Mouse (Mus musculus) megakaryocyte, embryonic 14.5 days (primary cell): ENCODE data around the gene Wdr37. TPM values are rescaled to one million over a fixed set of nuclear protein-coding genes. Genes with fewer than 3 reads are reported as not detected.
"Not testable (repeated sequence)": the region's sequence is repeated elsewhere in the genome, so short reads cannot be mapped to it uniquely, and the experiment has no call there.

Experiments used
- H3K27me3 ChIP-seq: replicated peaks from 2 replicates; pipeline ENCODE3; 2012; ENCODE audit warnings: inconsistent platforms
- H3K36me3 ChIP-seq: replicated peaks from 2 replicates; pipeline ENCODE3; 2012; ENCODE audit warnings: low read length, inconsistent platforms, mixed read lengths
- H3K4me1 ChIP-seq: 2 replicates; pipeline ENCODE4 v1.6.1; 2012; ENCODE audit warnings: inconsistent platforms
- H3K4me3 ChIP-seq: replicated peaks from 2 replicates; pipeline ENCODE3; 2012; ENCODE audit warnings: moderate library complexity, mild to moderate bottlenecking, inconsistent platforms
- H3K9me3 ChIP-seq: 2 replicates; pipeline ENCODE4 v1.6.1; 2012; ENCODE audit warnings: inconsistent platforms
- FLI1 ChIP-seq: IDR thresholded peaks from 2 replicates; pipeline ENCODE4 v1.6.1; 2012; ENCODE audit warnings: low read length, inconsistent platforms, mixed read lengths
- GATA1 ChIP-seq: IDR thresholded peaks from 3 replicates; pipeline ENCODE4 v1.6.1; 2012; ENCODE audit warnings: mixed read lengths, low read length, inconsistent platforms, borderline replicate concordance
- polyA plus RNA-seq: library from polyadenylated mRNA; stranded (reverse); fragments of >175 nt; gene quantifications from 2 replicates; pipeline ENCODE4 v1.2.3, GENCODE M21; 2012; ENCODE audit warnings: low replicate concordance; ENCODE audit not compliant: insufficient read depth

Gene Wdr37
- 2.1 and 4.7 TPM in 2 replicates for polyA plus RNA-seq

GRCm38 (mm10) chr13:8871314-8871962, at the start of gene Wdr37:
Gene Wdr37 (minus strand): TSS chr13:8871909.
- peak within 1 kb of the TSS; percentile 97 for H3K4me3 ChIP-seq
- TF ChIP-seq GATA1 (no peak), FLI1 (no peak)
- peaks cover 38% of the 10 kb centered on the region for H3K4me1 ChIP-seq
- no peaks in the 10 kb centered on the region for H3K27me3 ChIP-seq
- no peaks in the 10 kb centered on the region for H3K9me3 ChIP-seq
- peaks cover 15% of the 10 kb centered on the region for H3K36me3 ChIP-seq

GRCm38 (mm10) chr13:8913890-8914289, 42.2 kb upstream of the Wdr37 start:
- H3K9me3 ChIP-seq, H3K4me3 ChIP-seq, H3K36me3 ChIP-seq, H3K4me1 ChIP-seq, H3K27me3 ChIP-seq: not testable (repeated sequence)

DNA sequence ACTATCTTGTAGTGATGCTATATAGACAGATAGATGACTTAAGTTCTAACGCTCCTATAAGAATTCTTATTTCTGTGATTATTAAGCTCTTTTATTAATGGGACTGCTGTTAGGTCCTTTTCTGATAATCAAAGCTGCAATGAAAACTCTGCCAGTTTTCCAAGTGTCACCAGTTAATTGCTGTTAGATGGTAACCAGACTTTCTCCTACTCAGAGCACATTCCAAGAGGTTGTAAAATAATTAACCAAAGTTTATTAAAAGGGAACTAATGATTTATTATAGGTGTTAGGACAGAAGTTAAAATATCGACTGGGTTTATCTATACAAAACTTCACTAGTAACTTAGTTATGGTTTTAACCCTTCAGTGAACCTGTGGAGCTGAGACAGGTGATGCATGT, 34.3 kb upstream of the Wdr37 start:
- peaks cover 13% of the 10 kb centered on the region for H3K4me1 ChIP-seq
- H3K36me3 ChIP-seq = peaks cover 15% of the 10 kb centered on the region
- not testable (repeated sequence) for H3K27me3 ChIP-seq, H3K4me3 ChIP-seq
- H3K9me3 ChIP-seq = peaks cover 39% of the 10 kb centered on the region

DNA sequence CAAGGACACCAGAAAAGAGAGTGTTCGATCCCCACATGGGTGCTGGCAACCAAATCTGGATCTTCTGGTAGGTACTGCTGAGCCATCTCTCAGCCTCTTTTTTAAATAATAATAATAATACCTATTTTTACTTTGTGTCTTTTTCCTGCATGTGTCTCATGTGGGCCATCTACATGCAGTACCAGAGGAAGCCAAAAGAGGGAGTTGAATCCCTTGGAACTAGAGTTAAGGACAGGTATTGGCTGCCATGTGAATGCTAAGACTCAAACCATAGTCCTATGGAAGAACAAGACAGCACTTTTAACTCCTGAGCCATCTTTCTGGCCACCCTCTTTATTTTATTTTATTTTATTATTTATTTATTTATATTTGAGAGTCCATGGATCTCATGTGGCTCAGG, 16.9 kb upstream of the Wdr37 start:
- TF ChIP-seq FLI1 = no peak
- TF ChIP-seq GATA1 = no peak
- peak overlapping the region; percentile 81 for H3K4me3 ChIP-seq
- H3K27me3 ChIP-seq = no peaks in the 10 kb centered on the region
- peaks cover 38% of the 10 kb centered on the region for H3K4me1 ChIP-seq
- H3K9me3 ChIP-seq = no peaks in the 10 kb centered on the region
- H3K36me3 ChIP-seq = peaks cover 41% of the 10 kb centered on the region

GRCm38 (mm10) chr13:8886185-8886560, 14.5 kb upstream of the Wdr37 start:
- TF ChIP-seq FLI1 = no peak
- TF ChIP-seq GATA1 = no peak
- no peaks in the 10 kb centered on the region for H3K27me3 ChIP-seq
- H3K4me3 ChIP-seq = peak overlapping the region; percentile 99
- H3K9me3 ChIP-seq = no peaks in the 10 kb centered on the region
- peaks cover 31% of the 10 kb centered on the region for H3K36me3 ChIP-seq
- peaks cover 45% of the 10 kb centered on the region for H3K4me1 ChIP-seq

GRCm38 (mm10) chr13:8885445-8886184, 13.9 kb upstream of the Wdr37 start, which contains the start of gene Idi1:
Gene Idi1 (plus strand): TSS chr13:8885501.
- no peaks in the 10 kb centered on the region for H3K27me3 ChIP-seq
- peaks cover 45% of the 10 kb centered on the region for H3K4me1 ChIP-seq
- TF ChIP-seq FLI1 = no peak
- TF ChIP-seq GATA1 = no peak
- H3K4me3 ChIP-seq = peak within 1 kb of the TSS; percentile 99
- no peaks in the 10 kb centered on the region for H3K9me3 ChIP-seq
- peaks cover 31% of the 10 kb centered on the region for H3K36me3 ChIP-seq

DNA sequence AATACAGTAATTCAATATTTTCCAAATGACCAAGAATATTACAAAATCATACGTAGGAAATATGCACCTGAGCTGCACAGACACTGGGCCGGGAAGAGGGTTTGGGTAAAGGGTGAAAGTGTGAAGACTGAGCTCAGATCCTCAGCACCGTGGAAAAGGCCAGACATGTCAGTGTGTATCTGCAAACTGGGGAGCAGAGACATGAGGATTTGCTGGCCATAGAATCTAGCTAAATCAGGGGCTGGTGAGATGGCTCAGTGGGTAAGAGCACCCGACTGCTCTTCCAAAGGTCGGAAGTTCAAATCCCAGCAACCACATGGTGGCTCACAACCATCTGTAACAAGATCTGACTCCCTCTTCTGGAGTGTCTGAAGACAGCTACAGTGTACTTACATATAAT, 12.2 kb upstream of the Wdr37 start:
- H3K4me3 ChIP-seq = peak overlapping the region; percentile 28
- H3K27me3 ChIP-seq, H3K9me3 ChIP-seq: not testable (repeated sequence)
- H3K4me1 ChIP-seq = peaks cover 32% of the 10 kb centered on the region
- H3K36me3 ChIP-seq = peaks cover 17% of the 10 kb centered on the region

DNA sequence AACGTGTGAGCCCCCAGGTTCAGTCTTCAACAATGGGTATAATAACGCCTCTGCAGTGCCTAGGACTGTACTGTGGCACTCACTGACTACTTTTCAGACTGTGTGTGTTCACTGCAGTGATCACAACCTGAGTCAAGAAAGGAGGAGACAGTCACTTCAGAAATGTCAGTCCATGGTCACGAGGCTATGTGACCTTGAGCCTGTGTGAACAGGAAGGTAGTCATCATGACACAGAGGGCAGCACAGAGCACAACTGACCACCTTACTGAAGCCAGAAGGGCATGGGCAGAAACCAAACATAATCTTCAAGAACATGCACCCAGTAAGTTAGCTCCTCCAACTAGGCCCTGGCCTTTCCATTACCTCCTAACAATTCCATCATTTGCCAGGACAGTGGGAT, 9.9 kb upstream of the Wdr37 start:
- H3K9me3 ChIP-seq = no peaks in the 10 kb centered on the region
- TF ChIP-seq FLI1 = no peak
- no peak for TF ChIP-seq GATA1
- peak overlapping the region; percentile 59 for H3K4me3 ChIP-seq
- H3K27me3 ChIP-seq = no peaks in the 10 kb centered on the region
- H3K36me3 ChIP-seq = peaks cover 2% of the 10 kb centered on the region
- H3K4me1 ChIP-seq = peaks cover 15% of the 10 kb centered on the region

GRCm38 (mm10) chr13:8873776-8874175, 2.1 kb upstream of the Wdr37 start:
- Histone ChIP-seq H3K9me3 (no peaks in the 10 kb centered on the region), H3K4me1 (peaks cover 22% of the 10 kb centered on the region), H3K27me3 (no peaks in the 10 kb centered on the region), H3K4me3 (no peak overlapping the region), H3K36me3 (no peaks in the 10 kb centered on the region)
- TF ChIP-seq GATA1 (no peak), FLI1 (no peak)

GRCm38 (mm10) chr13:8870510-8871313, 997 bp downstream of the Wdr37 start:
- peak overlapping the region; percentile 97 for H3K4me3 ChIP-seq
- H3K27me3 ChIP-seq = no peaks in the 10 kb centered on the region
- peaks cover 22% of the 10 kb centered on the region for H3K36me3 ChIP-seq
- no peaks in the 10 kb centered on the region for H3K9me3 ChIP-seq
- TF ChIP-seq FLI1 (peak; percentile 92), GATA1 (no peak)
- H3K4me1 ChIP-seq = peaks cover 38% of the 10 kb centered on the region

GRCm38 (mm10) chr13:8870160-8870509, 1.6 kb downstream of the Wdr37 start:
- Histone ChIP-seq H3K36me3 (peaks cover 28% of the 10 kb centered on the region), H3K27me3 (no peaks in the 10 kb centered on the region)
- TF ChIP-seq GATA1 (no peak), FLI1 (no peak)

More at GRCm38 (mm10) chr13:8870160-8870509, 1.6 kb downstream of the Wdr37 start:
- H3K9me3 ChIP-seq = no peaks in the 10 kb centered on the region
- H3K4me3 ChIP-seq = peak overlapping the region; percentile 97
- H3K4me1 ChIP-seq = peaks cover 38% of the 10 kb centered on the region
